Mouse (Mus musculus) midbrain, postnatal 0 days (tissue): ENCODE results near the gene Megf11. TPM values are rescaled to one million over a fixed set of nuclear protein-coding genes. Genes with fewer than 3 reads are reported as not detected.

ENCODE experiments used
- ATAC-seq: fragments of 200-750 bp; cut with Nextera tagmentation; 2 replicates; pipeline ENCODE4 v1.8.0; 2017; ENCODE audit warnings: moderate number of reproducible peaks, mild to moderate bottlenecking, moderate TSS enrichment, moderate library complexity; ENCODE audit not compliant: low FRiP score
- DNase-seq: peaks from one replicate; pipeline ENCODE4 v3.0.0-alpha.2; 2015; ENCODE audit warnings: low spot score
- H3K27ac ChIP-seq: fragments of 300-500 bp; sonication (generic); 2 replicates; pipeline ENCODE4 v1.5.1; 2014; ENCODE audit warnings: low read depth, mild to moderate bottlenecking, low read length, mixed read lengths
- H3K27me3 ChIP-seq: fragments of 300-500 bp; sonication (generic); 2 replicates; pipeline ENCODE4 v1.6.1; 2014; ENCODE audit warnings: low read length, control low read depth, mixed read lengths; ENCODE audit not compliant: insufficient read depth
- H3K36me3 ChIP-seq: fragments of 300-500 bp; sonication (generic); 2 replicates; pipeline ENCODE4 v1.6.1; 2014; ENCODE audit warnings: low read length, control low read depth, mixed read lengths; ENCODE audit not compliant: insufficient read depth
- H3K4me1 ChIP-seq: fragments of 300-500 bp; sonication (generic); 2 replicates; pipeline ENCODE4 v1.6.1; 2014; ENCODE audit warnings: mild to moderate bottlenecking, control low read depth, antibody characterized with exemption, low read length, mixed read lengths; ENCODE audit not compliant: insufficient read depth
- H3K4me2 ChIP-seq: fragments of 300-500 bp; sonication (generic); 2 replicates; pipeline ENCODE4 v1.6.1; 2014; ENCODE audit warnings: low read depth, mild to moderate bottlenecking, low read length, mixed read lengths; ENCODE audit not compliant: poor library complexity, severe bottlenecking
- H3K4me3 ChIP-seq: fragments of 300-500 bp; sonication (generic); 2 replicates; pipeline ENCODE4 v1.5.1; 2014; ENCODE audit warnings: low read depth, mild to moderate bottlenecking, low read length, moderate library complexity
- H3K9ac ChIP-seq: fragments of 300-500 bp; sonication (generic); replicated peaks from 2 replicates; pipeline ENCODE4 v1.6.1; 2014; ENCODE audit warnings: mild to moderate bottlenecking, low read length, moderate library complexity, mixed read lengths; ENCODE audit not compliant: poor library complexity, severe bottlenecking
- H3K9me3 ChIP-seq: fragments of 300-500 bp; sonication (generic); 2 replicates; pipeline ENCODE4 v1.6.1; 2016; ENCODE audit warnings: low read length, control low read depth
- CTCF ChIP-seq: IDR thresholded peaks from 2 replicates; pipeline ENCODE4 v1.5.1; 2016; ENCODE audit warnings: antibody characterized with exemption, mild to moderate bottlenecking
- WGBS: fragments of 180-500 bp; shearing (Covaris S2); extraction: QIAGEN DNeasy Blood & Tissue Kit; methylation state at CpG from one replicate; pipeline ENCODE4 v1.1.7; 2014; 5-methylcytosine and 5-hydroxymethylcytosine counted together
- polyA plus RNA-seq: library from polyadenylated mRNA; unstranded; fragments of >200 nt; fragmentation: Nextera tagmentation; extraction: Ambion mirVana; gene quantifications from 2 replicates; pipeline ENCODE4 v1.2.1, GENCODE M21; 2015
- total RNA-seq: library from RNA; depleted of rRNA; stranded (reverse); fragments of >200 nt; gene quantifications from 2 replicates; pipeline ENCODE4 v1.2.3, GENCODE M21; 2014

Megf11 gene
- total and polyA plus RNA-seq, 2 experiments from 2014 or later: 17.7 to 41.8 TPM

- ATAC-seq (no peak), DNase-seq (no peak)
- Histone ChIP-seq H3K4me1 (0 out of 2 replicates have a peak, but pooled peaks cover 4% of the 10 kb centered on the region), H3K36me3 (no peaks in the 10 kb centered on the region), H3K9me3 (no peaks in the 10 kb centered on the region), H3K27ac (no peak overlapping the region), H3K9ac (no peak overlapping the region), H3K27me3 (no peaks in the 10 kb centered on the region), H3K4me2 (no peak overlapping the region), H3K4me3 (no peak overlapping the region)
- 38% methylated on average over 7 of the region's 7 CpGs for WGBS
- no peak for TF ChIP-seq CTCF
Measured at GRCm38 (mm10) chr9:64546344-64546991, 161.0 kb downstream of the Megf11 start.

- ATAC-seq (no peak), DNase-seq (no peak)
- no peaks in the 10 kb centered on the region for H3K9me3 ChIP-seq
- no peak overlapping the region for H3K4me2 ChIP-seq
- 84% methylated on average over 6 of the region's 6 CpGs for WGBS
- H3K36me3 ChIP-seq: no peaks in the 10 kb centered on the region
- no peak overlapping the region for H3K9ac ChIP-seq
- TF ChIP-seq CTCF: no peak
- H3K4me1 ChIP-seq: 0 out of 2 replicates have a peak, but pooled peaks cover 4% of the 10 kb centered on the region
- no peak overlapping the region for H3K27ac ChIP-seq
- H3K27me3 ChIP-seq: no peaks in the 10 kb centered on the region
- H3K4me3 ChIP-seq: no peak overlapping the region
Measured at GRCm38 (mm10) chr9:64548332-64548731, 162.9 kb downstream of the Megf11 start.

GRCm38 (mm10) chr9:64551307-64551706 lies 165.9 kb downstream of the Megf11 start:
- Histone ChIP-seq H3K36me3 (no peaks in the 10 kb centered on the region), H3K27ac (no peak overlapping the region), H3K4me1 (0 out of 2 replicates have a peak, but pooled peaks cover 4% of the 10 kb centered on the region), H3K4me3 (no peak overlapping the region), H3K9me3 (no peaks in the 10 kb centered on the region), H3K9ac (no peak overlapping the region), H3K4me2 (no peak overlapping the region), H3K27me3 (no peaks in the 10 kb centered on the region)
- WGBS: 93% methylated on average over 1 of the region's 1 CpGs
- no peak for TF ChIP-seq CTCF
- ATAC-seq (no peak), DNase-seq (no peak)

DNA sequence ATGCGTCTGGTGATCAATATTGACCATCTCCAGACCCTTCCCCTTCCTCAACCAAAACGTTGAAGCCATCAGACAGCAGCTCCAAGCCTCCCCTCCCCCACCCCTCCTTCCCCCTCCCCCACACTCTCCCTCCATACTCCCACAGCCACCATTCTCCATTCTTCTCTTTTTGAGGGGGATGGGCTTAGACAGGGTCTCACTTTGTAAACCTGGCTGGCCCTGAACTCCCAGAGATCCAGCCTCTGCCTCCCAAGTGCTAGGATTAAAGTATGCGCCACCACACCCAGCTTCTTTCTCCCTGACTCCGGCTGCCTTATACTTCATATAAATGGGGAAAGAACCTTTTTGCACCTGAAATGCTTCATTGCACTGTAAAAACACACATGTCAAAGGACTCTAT lies 166.6 kb downstream of the Megf11 start:
- Histone ChIP-seq H3K9me3 (no peaks in the 10 kb centered on the region), H3K4me1 (no peaks in the 10 kb centered on the region), H3K4me3 (no peak overlapping the region), H3K27ac (no peak overlapping the region), H3K9ac (no peak overlapping the region), H3K4me2 (no peak overlapping the region), H3K27me3 (no peaks in the 10 kb centered on the region), H3K36me3 (no peaks in the 10 kb centered on the region)
- TF ChIP-seq CTCF: no peak
- no peak for ATAC-seq
- DNase-seq: no peak
- 72% methylated on average over 4 of the region's 4 CpGs for WGBS

GRCm38 (mm10) chr9:64553441-64553840 lies 168.0 kb downstream of the Megf11 start:
- no peak overlapping the region for H3K4me2 ChIP-seq
- no peaks in the 10 kb centered on the region for H3K27me3 ChIP-seq
- H3K9ac ChIP-seq: no peak overlapping the region
- DNase-seq (no peak), ATAC-seq (no peak)
- 77% methylated on average over 4 of the region's 4 CpGs for WGBS
- H3K27ac ChIP-seq: no peak overlapping the region
- H3K4me3 ChIP-seq: no peak overlapping the region
- no peak for TF ChIP-seq CTCF
- H3K4me1 ChIP-seq: no peaks in the 10 kb centered on the region
- H3K36me3 ChIP-seq: no peaks in the 10 kb centered on the region
- no peaks in the 10 kb centered on the region for H3K9me3 ChIP-seq

GRCm38 (mm10) chr9:64555620-64556019 lies 170.2 kb downstream of the Megf11 start:
- DNase-seq: peak; percentile 70
- no peaks in the 10 kb centered on the region for H3K9me3 ChIP-seq
- no peak overlapping the region for H3K9ac ChIP-seq
- WGBS: 33% methylated on average over 7 of the region's 7 CpGs
- H3K4me2 ChIP-seq: no peak overlapping the region
- no peak for TF ChIP-seq CTCF
- H3K36me3 ChIP-seq: no peaks in the 10 kb centered on the region
- no peaks in the 10 kb centered on the region for H3K27me3 ChIP-seq
- peak; percentile 56; the same call in 1 of the 2 replicates for ATAC-seq
- no peaks in the 10 kb centered on the region for H3K4me1 ChIP-seq
- no peak overlapping the region for H3K27ac ChIP-seq
- H3K4me3 ChIP-seq: no peak overlapping the region
